Mouse (Mus musculus): Measurements from ENCODE around the gene Cks1b.

DNA sequence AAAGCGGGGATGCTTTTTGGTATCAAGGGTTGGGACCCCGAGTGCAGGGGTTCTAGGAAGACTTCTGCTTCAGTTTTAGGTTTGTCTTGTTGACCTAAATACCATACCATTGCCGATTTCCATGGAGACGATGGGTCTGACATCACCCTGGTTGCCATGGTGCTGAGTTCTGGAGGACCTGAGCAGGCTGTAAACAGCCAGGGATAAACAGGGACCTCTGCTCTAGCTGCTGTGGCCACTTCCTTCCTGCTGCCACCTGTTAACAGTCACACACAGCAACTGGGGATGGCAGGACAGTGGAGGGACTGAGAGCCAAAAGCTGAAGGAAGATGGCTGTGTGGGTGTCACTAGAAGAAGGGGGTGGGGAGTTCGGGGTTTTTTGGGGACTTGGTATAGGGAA lies 19.1 kb upstream of the Cks1b start:
- TF ChIP-seq CTCF (conservative IDR thresholded peaks at IDR 0.05; ENCODE audit: insufficient read depth, insufficient read length, low read depth, low read length) (no peak), POLR2A (IDR thresholded peaks at IDR 0.05; ENCODE audit: low read depth, low read length) (no peak)

All from kidney, adult 2 months (tissue).